Mouse (Mus musculus) right cerebral cortex, postnatal 14 days (tissue): ENCODE results near the gene Dynll2.

Experiments used
- DNase-seq: peaks from one replicate; pipeline ENCODE4 v3.0.0; 2022

The Dynll2 gene

GRCm38 (mm10) chr11:87986831-87987793, at the start of gene Dynll2:
Gene Dynll2, minus strand, starts transcription at chr11:87987533.
- peak; percentile 89 for DNase-seq

DNA sequence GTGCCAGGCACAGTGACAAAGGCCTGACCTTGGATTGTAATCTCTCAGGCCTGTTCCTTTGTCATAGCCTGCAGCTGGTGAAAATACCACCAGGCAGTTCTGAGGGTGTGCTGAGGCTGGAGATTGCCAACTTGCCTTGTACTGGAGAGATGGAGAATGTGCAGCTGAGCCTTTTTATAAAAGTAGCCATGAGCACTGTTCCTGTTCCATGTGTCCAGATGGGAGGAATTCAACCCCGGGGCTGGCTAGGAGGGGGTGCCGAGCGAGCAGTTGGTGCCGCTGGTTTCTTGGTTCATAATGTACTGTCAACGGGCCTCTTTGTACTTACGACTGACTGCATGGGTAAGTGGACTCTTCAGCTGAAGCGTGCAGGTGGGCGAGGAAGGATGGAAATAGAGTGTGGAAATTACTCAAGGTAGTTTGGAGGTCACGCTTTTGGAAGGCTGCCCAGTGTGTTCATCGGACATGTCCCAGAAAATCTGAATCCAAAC, 49.5 kb upstream of the Dynll2 start:
- no peak for DNase-seq

GRCm38 (mm10) chr11:88035970-88036369, 48.6 kb upstream of the Dynll2 start:
- DNase-seq = no peak

- no peak for DNase-seq
These were observed 44.4 kb upstream of the Dynll2 start for GRCm38 (mm10) chr11:88031753-88032152.

DNA sequence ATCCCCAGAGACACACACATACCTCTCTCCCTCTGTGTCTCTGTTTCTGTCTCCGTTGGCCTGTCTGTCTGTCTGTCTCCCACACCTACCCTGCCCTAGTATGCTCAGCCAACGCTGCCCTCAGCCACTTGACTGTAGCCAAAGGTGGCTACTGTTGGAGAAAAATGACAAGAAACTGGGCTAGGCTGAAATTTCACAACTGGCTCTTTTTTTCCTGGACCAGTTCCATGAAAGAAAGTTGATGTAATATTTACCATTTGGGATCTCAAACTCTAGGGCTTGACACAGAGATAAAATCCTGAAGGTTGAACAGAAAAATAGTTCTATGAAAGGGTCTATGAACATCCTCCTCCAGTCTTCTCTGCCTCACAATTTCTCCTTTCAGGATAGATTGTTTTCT, 43.5 kb upstream of the Dynll2 start:
- DNase-seq = no peak

DNA sequence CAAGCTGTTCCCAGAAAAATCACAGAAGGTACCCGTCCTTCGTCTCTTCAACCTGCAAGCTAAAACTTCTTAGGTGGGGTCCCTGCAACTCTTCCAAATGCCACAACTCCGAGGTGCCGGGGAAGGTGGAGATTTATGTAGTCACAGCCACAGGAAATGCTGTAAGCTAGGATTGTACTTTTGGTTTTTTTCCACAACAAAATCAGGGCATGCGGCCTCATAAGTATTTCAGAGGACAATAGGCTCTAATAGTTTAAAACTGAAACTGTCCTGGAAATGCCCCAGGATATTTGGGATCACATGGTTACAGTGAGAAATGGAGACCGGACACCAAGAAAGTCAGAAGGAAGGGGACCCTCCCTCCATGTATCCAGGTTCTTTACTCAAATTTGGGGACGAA, 42.9 kb upstream of the Dynll2 start:
- DNase-seq = no peak

- peak; percentile 32 for DNase-seq
These were observed 40.9 kb upstream of the Dynll2 start for GRCm38 (mm10) chr11:88028193-88028684.

- no peak for DNase-seq
These were observed 40.2 kb upstream of the Dynll2 start for GRCm38 (mm10) chr11:88027391-88028035.

DNA sequence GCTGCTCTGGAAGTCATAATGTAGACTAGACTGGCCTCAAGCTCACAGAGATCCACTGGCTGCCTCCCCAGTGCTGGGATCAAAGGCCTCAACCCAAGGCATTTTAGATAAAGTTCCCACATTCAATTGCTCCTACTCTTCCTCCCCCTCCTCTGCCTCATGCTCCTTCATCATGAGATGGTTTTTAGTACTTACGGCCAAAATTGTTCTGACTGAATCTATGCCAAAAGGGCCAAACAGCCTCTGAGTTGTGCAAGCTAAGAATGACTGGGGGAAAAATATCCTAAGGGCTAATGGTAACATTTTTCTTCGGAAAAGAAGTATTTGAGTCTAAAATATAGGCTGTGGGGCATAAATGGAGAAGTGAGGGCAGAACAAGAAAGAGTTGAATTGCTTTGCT, 36.6 kb upstream of the Dynll2 start:
- DNase-seq = no peak

DNA sequence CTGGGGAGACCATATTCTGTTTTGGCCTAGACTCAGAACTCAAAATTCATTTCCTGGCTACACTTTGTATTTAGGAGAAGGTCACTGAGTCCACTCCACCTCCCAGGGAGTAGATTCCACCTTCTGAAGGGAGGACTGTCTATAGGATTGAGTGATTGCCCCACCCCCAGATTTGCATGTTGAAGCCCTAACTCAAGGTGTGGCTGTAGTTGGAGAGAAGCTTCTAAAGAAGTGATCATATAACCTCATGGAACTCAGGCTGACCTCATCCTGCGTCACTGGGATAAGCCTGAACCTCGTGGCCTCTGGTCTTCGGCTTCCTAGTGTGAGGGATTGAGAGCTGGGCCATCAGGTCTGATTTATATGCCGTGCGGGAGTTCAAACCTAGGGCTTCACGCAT, 28.5 kb upstream of the Dynll2 start:
- DNase-seq = no peak

DNA sequence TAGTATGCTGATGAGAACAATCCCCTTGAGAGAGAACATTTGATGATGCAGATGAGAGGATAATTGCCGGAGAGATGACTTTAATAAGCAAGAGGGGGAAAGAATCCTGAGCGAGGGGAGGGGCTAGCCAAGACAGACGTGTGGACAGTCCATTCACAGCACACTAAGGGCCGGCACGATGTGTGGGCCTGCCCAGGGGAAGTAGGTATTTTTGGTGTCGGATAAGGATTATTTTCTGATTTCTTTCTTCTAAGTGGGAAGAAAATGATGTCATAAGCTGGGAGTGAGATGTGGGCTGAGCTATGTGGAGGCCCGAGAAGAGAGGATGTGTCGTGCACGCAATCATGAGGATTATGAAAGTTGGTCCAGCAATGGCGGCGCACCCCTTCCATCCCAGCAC, 27.8 kb upstream of the Dynll2 start:
- DNase-seq = no peak

DNA sequence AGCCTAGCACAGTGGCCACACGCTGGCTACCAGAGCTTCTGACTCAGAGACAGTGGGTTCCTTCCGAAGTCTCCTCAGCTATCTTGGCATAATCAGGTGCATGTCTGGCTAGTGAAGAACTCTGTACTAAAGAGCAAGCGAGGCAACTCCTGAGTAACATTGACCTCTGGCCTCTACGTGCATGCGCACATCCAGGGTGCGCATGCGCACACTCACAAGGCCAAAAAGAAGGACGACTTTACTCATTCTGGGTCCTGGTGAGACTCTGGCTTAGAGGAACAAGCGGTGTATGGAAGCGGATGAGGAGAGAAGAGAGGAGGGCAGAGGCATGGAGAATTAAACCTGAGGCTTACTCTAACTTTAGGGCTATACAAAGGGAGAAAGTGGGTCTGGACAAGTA, 26.3 kb upstream of the Dynll2 start:
- no peak for DNase-seq

GRCm38 (mm10) chr11:88012621-88013244, 25.4 kb upstream of the Dynll2 start:
- no peak for DNase-seq

- DNase-seq = no peak
These were observed 24.6 kb upstream of the Dynll2 start for GRCm38 (mm10) chr11:88011914-88012419.

DNA sequence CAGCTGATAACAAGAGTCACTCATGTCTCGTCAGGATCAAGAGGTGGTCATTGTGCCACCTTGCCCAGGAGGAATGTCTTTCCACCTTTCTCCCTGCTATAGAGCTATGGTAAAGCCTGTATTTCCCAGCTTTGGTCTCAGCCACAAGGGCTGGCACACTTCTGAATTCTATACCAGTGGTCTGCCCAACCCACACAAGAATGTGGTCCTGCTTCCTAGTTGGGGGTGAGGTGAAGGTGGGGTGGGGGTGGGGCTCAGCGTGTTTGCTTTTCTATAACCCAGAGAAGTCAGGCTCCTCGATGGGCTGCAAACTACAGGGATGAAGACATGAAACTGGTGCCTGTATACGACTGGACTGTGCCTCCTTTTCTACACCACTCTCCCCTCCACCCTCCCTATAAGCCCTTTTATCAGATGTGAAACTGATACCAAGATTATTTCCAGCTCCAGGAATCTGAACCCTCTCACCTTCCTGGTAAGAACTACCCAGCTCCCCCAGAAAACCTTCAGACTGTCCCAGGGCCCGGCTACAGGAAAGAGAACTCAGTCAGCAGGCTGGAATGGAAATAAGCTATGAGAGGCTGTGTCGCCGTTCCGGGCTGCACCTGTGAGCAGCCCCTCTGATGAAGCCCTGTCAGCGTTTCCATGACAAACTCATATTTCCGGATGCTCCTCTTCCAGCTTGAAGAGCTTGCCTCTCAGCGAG, 24.0 kb upstream of the Dynll2 start:
- DNase-seq = no peak

DNA sequence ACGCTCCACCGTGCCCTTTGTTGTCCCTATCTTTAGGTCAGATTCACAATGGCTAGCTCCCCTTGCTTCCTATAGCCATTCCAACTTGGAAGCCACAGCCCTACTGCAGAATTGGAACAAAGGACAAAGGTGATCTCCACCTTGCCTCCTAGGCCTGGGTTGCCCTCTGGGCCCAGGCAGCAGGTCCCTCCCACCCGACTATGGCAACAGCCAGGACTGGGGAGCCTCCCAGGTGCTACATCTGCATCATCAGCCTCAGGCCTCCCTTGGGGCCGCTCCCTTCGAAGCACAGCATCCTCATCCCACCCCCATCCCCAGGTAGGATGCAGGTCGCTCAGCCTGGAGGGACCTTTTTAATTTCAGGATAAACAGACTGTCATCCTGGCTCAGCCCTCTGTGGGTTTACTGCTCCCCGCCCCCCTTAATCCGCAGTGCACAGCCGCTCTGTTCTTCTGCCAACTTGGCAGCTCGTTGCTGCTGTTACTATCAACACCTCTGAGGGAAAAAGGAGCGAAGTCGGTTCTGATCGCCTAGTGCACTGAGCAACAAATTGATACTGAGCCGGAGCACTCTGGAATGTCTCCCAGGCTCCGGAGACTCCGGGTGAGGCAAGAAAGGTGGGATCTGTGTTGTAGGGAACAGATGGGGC, 22.3 kb upstream of the Dynll2 start:
- DNase-seq = peak; percentile 55

GRCm38 (mm10) chr11:88008641-88009040, 21.3 kb upstream of the Dynll2 start:
- no peak for DNase-seq

DNA sequence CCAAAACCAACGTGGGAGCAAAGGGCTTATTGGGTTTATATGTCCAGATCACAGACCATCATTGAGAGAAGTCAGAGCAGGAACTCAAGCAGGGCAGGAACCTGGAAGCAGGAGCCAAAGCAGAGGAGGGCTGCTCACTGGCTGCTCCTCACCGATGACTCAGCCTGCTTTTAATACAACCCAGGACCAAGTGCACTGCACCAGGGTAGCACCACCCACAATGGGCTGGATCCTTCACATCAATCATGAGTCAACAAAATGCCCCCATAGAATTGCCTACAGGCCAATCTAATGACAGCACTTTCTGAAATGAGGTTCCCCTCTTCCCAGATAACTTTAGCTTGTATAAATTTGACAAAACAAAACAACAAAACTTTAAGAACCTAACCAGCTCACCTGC, 16.8 kb upstream of the Dynll2 start:
- DNase-seq = no peak

- no peak for DNase-seq
These were observed 15.4 kb upstream of the Dynll2 start for GRCm38 (mm10) chr11:88002738-88003137.

DNA sequence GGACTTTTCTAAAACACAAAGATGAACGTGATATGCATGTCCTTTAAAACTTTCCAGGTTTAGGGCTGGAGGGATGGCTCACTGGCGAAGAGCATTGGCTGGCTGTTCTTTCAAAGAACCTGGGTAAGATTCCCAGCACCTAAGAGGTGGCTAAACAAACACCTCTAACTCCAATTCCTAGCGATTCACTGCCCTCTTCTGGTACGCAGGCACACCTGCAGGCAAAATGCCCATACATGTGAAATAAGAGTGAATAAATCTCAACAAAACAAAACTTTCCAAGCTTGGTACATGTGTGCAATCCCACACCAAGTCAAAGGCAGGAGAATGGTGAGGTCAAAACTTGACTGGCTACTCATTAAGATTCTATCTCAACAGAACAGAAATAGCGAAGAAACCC, 12.4 kb upstream of the Dynll2 start:
- DNase-seq = no peak

DNA sequence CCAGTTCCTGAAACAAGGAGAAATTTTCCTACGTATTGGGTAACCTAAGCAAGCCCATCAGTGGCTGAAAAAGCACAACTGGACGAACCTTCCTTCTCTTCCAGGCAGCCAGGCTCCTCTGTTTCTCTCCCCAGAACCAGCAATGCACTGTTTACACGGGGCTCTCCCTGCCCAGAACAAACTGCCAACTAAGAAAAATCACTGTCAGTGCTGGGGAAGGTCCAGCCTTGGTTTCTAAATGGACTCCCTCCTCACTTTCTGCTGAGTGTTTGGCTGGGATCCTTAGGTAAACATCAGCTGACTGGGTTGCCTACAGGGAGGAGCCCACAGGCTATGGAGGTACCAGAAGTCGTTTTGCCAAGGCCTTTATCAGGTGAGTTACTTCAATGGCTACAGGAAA, 4.5 kb upstream of the Dynll2 start:
- no peak for DNase-seq

DNA sequence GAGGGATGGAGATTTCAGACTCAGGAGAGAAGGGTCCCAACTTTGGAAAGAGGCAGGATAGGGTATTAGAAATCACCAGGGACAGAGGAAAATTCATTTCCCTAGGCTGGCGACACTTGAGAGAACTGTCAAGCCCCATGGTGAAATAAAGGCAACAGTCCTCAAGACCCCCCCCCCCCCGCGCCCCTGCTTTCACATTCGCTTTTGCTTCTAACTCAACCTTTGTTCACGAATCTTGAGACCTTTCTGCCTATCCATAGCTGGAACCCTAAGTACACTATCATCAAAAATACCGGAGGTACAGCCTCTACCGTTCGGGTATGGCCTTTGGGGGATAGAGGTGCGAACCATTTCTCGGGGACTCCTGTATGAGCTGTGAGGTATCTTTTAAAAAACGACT, 528 bp upstream of the Dynll2 start:
- no peak for DNase-seq
